Mouse (Mus musculus): Measurements from ENCODE around the gene Olfr1191-ps1. TPM values are rescaled to one million over a fixed set of nuclear protein-coding genes. Genes with fewer than 3 reads are reported as not detected.
"Not testable (repeated sequence)": the region's sequence is repeated elsewhere in the genome, so short reads cannot be mapped to it uniquely, and the experiment has no call there.

Gene Olfr1191-ps1
- polyA plus RNA-seq (2015; fragmentation: Nextera tagmentation; extraction: Ambion mirVana) = not detected in 2 replicates

DNA sequence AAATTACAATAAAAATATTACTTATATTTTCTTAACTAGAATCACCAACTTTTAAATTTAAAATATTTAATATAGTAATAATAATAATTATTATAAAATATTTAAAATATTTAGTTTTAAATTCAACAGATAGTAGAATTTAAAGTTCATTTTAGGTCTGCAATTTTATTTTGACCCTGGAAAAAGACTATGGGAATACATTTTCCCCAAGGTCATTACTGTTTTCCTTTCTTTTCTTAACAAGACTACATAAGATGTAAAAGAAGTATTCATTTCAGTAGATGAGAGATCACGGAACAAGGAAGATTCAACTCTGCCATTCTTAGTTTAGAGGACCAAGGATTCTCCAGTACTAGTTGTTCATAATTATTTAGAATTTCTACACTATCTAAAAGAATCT is at the start of gene Olfr1191-ps1:
Gene Olfr1191-ps1, plus strand, starts transcription at position 301 of the 400 bp plus-strand sequence.
- H3K36me3 ChIP-seq; H3K4me2 ChIP-seq (replicated peaks); H3K27me3 ChIP-seq; H3K27ac ChIP-seq (replicated peaks); H3K4me3 ChIP-seq; H3K9ac ChIP-seq (replicated peaks); H3K9me3 ChIP-seq; H3K4me1 ChIP-seq; ATAC-seq (replicated peaks): not testable (repeated sequence)
- WGBS = 89% methylated on average over 1 of the region's 1 CpGs

DNA sequence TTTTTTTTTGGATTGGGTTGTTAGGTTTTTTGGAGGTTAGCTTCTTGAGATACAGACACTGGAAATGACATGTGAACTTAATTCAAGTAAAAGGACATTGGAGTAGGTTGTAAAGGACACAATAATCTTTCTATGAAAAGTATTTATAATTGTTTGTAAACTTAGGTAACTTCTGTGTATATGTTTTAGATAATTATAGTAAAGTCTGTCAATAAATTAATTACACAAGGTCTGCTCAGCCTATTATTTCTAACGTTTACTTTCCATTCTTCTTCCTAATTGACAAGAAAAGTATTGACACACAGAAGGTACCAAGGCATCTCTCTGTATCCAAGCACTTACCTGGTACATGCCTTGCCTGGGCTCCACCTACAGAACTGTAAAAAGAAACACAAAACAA is 7.9 kb downstream of the Olfr1191-ps1 start, which contains the start of gene Olfr1192-ps1:
Gene Olfr1192-ps1, plus strand, starts transcription at position 301 of the 400 bp plus-strand sequence.
- Histone ChIP-seq H3K9ac (replicated peaks) (no peak within 1 kb of the TSS), H3K4me3 (no peak within 1 kb of the TSS), H3K4me1 (no peaks in the 10 kb centered on the region), H3K4me2 (replicated peaks) (no peak within 1 kb of the TSS), H3K27me3 (no peaks in the 10 kb centered on the region), H3K36me3 (no peaks in the 10 kb centered on the region), H3K9me3 (no peaks in the 10 kb centered on the region), H3K27ac (replicated peaks) (no peak within 1 kb of the TSS)
- no peak for ATAC-seq (replicated peaks)
- WGBS = 43% methylated on average over 1 of the region's 1 CpGs

GRCm38 (mm10) chr2:88675328-88675727 is 35.0 kb downstream of the Olfr1191-ps1 start, which contains the start of gene Olfr1193:
Olfr1193 (plus strand) TSS chr2:88675628.
- not testable (repeated sequence) for H3K4me3 ChIP-seq; H3K27ac ChIP-seq (replicated peaks); H3K4me2 ChIP-seq (replicated peaks); H3K9me3 ChIP-seq; H3K36me3 ChIP-seq; H3K27me3 ChIP-seq; H3K4me1 ChIP-seq; ATAC-seq (replicated peaks); H3K9ac ChIP-seq (replicated peaks)

GRCm38 (mm10) chr2:88689087-88689486 is 48.7 kb downstream of the Olfr1191-ps1 start, which contains the start of gene Olfr1195:
Olfr1195 (minus strand) TSS chr2:88689187.
- Histone ChIP-seq H3K4me3 (no peak within 1 kb of the TSS), H3K36me3 (no peaks in the 10 kb centered on the region), H3K9ac (replicated peaks) (no peak within 1 kb of the TSS), H3K9me3 (no peaks in the 10 kb centered on the region), H3K27ac (replicated peaks) (no peak within 1 kb of the TSS), H3K4me2 (replicated peaks) (no peak within 1 kb of the TSS), H3K4me1 (no peaks in the 10 kb centered on the region), H3K27me3 (no peaks in the 10 kb centered on the region)
- ATAC-seq (replicated peaks) = no peak

Other genes with a start within 250 kb of the Olfr1191-ps1 start
- not detected in 2 replicates for gene Olfr1179, start 234.1 kb upstream of the Olfr1191-ps1 start, polyA plus RNA-seq (2015; fragmentation: Nextera tagmentation; extraction: Ambion mirVana)
- not detected in 2 replicates for gene Olfr1180, start 221.4 kb upstream of the Olfr1191-ps1 start, polyA plus RNA-seq (2015; fragmentation: Nextera tagmentation; extraction: Ambion mirVana)
- gene Olfr1181, start 214.4 kb upstream of the Olfr1191-ps1 start, polyA plus RNA-seq (2015; fragmentation: Nextera tagmentation; extraction: Ambion mirVana) = not detected in 2 replicates
- gene Gm13757, start 191.4 kb upstream of the Olfr1191-ps1 start, polyA plus RNA-seq (2015; fragmentation: Nextera tagmentation; extraction: Ambion mirVana) = not detected in 2 replicates
- not detected in 2 replicates for gene Olfr1183, start 185.7 kb upstream of the Olfr1191-ps1 start, polyA plus RNA-seq (2015; fragmentation: Nextera tagmentation; extraction: Ambion mirVana)
- not detected in 2 replicates for gene Olfr1184, start 156.9 kb upstream of the Olfr1191-ps1 start, polyA plus RNA-seq (2015; fragmentation: Nextera tagmentation; extraction: Ambion mirVana)
- not detected in 2 replicates for gene Olfr1185-ps1, start 147.2 kb upstream of the Olfr1191-ps1 start, polyA plus RNA-seq (2015; fragmentation: Nextera tagmentation; extraction: Ambion mirVana)
- not detected in 2 replicates for gene Olfr1186, start 122.0 kb upstream of the Olfr1191-ps1 start, polyA plus RNA-seq (2015; fragmentation: Nextera tagmentation; extraction: Ambion mirVana)
- not detected in 2 replicates for gene Olfr1188, start 83.6 kb upstream of the Olfr1191-ps1 start, polyA plus RNA-seq (2015; fragmentation: Nextera tagmentation; extraction: Ambion mirVana)
- not detected in 2 replicates for gene Olfr1189, start 54.1 kb upstream of the Olfr1191-ps1 start, polyA plus RNA-seq (2015; fragmentation: Nextera tagmentation; extraction: Ambion mirVana)
- gene Olfr1192-ps1, start 8.0 kb downstream of the Olfr1191-ps1 start, polyA plus RNA-seq (2015; fragmentation: Nextera tagmentation; extraction: Ambion mirVana) = not detected in 2 replicates
- gene Olfr1193, start 35.1 kb downstream of the Olfr1191-ps1 start, polyA plus RNA-seq (2015; fragmentation: Nextera tagmentation; extraction: Ambion mirVana) = not detected in 2 replicates
- gene Olfr1195, start 48.6 kb downstream of the Olfr1191-ps1 start, polyA plus RNA-seq (2015; fragmentation: Nextera tagmentation; extraction: Ambion mirVana) = not detected in 2 replicates
- not detected in 2 replicates for gene Olfr1196, start 64.1 kb downstream of the Olfr1191-ps1 start, polyA plus RNA-seq (2015; fragmentation: Nextera tagmentation; extraction: Ambion mirVana)
- not detected in 2 replicates for gene Olfr1197, start 91.8 kb downstream of the Olfr1191-ps1 start, polyA plus RNA-seq (2015; fragmentation: Nextera tagmentation; extraction: Ambion mirVana)
- not detected in 2 replicates for gene Olfr1198, start 110.8 kb downstream of the Olfr1191-ps1 start, polyA plus RNA-seq (2015; fragmentation: Nextera tagmentation; extraction: Ambion mirVana)
- not detected in 2 replicates for gene Olfr1199, start 119.9 kb downstream of the Olfr1191-ps1 start, polyA plus RNA-seq (2015; fragmentation: Nextera tagmentation; extraction: Ambion mirVana)
- gene Olfr1200, start 129.9 kb downstream of the Olfr1191-ps1 start, polyA plus RNA-seq (2015; fragmentation: Nextera tagmentation; extraction: Ambion mirVana) = not detected in 2 replicates
- gene Olfr1201, start 152.5 kb downstream of the Olfr1191-ps1 start, polyA plus RNA-seq (2015; fragmentation: Nextera tagmentation; extraction: Ambion mirVana) = not detected in 2 replicates
- not detected in 2 replicates for gene Olfr1202, start 174.0 kb downstream of the Olfr1191-ps1 start, polyA plus RNA-seq (2015; fragmentation: Nextera tagmentation; extraction: Ambion mirVana)
- gene Olfr1205, start 189.2 kb downstream of the Olfr1191-ps1 start, polyA plus RNA-seq (2015; fragmentation: Nextera tagmentation; extraction: Ambion mirVana) = not detected in 2 replicates
- gene Olfr1204, start 208.8 kb downstream of the Olfr1191-ps1 start, polyA plus RNA-seq (2015; fragmentation: Nextera tagmentation; extraction: Ambion mirVana) = not detected in 2 replicates
- gene Olfr1206, start 222.7 kb downstream of the Olfr1191-ps1 start, polyA plus RNA-seq (2015; fragmentation: Nextera tagmentation; extraction: Ambion mirVana) = not detected in 2 replicates